Mouse (Mus musculus) intestine, postnatal 0 days (tissue): ENCODE data around the gene Tmem33. TPM values are rescaled to one million over a fixed set of nuclear protein-coding genes. Genes with fewer than 3 reads are reported as not detected.

Source experiments
- ATAC-seq: fragments of 200-750 bp; cut with Nextera tagmentation; 2 replicates; pipeline ENCODE4 v1.8.0; 2017; ENCODE audit warnings: mild to moderate bottlenecking, moderate TSS enrichment, moderate library complexity
- H3K27ac ChIP-seq: fragments of 300-500 bp; sonication (generic); 2 replicates; pipeline ENCODE4 v1.5.1; 2014; ENCODE audit warnings: mild to moderate bottlenecking, low read depth, low read length, moderate library complexity
- H3K27me3 ChIP-seq: fragments of 300-500 bp; sonication (generic); replicated peaks from 2 replicates; pipeline ENCODE4 v1.6.1; 2014; ENCODE audit warnings: low read length, mixed read lengths; ENCODE audit not compliant: control insufficient read depth, insufficient read depth
- H3K36me3 ChIP-seq: fragments of 300-500 bp; sonication (generic); 2 replicates; pipeline ENCODE4 v1.6.1; 2014; ENCODE audit warnings: mild to moderate bottlenecking, moderate library complexity; ENCODE audit not compliant: control insufficient read depth, insufficient read depth
- H3K4me1 ChIP-seq: fragments of 300-500 bp; sonication (generic); replicated peaks from 2 replicates; pipeline ENCODE4 v1.6.1; 2014; ENCODE audit warnings: antibody characterized with exemption, low read length, mixed read lengths; ENCODE audit not compliant: control insufficient read depth, insufficient read depth
- H3K4me2 ChIP-seq: fragments of 300-500 bp; sonication (generic); replicated peaks from 2 replicates; pipeline ENCODE4 v1.6.1; 2014; ENCODE audit warnings: low read depth, mild to moderate bottlenecking, moderate library complexity
- H3K4me3 ChIP-seq: fragments of 300-500 bp; sonication (generic); 2 replicates; pipeline ENCODE4 v1.5.1; 2014; ENCODE audit warnings: low read depth, low read length
- H3K9ac ChIP-seq: fragments of 300-500 bp; sonication (generic); 2 replicates; pipeline ENCODE4 v1.6.1; 2014; ENCODE audit warnings: mild to moderate bottlenecking, low read depth, low read length
- H3K9me3 ChIP-seq: fragments of 300-500 bp; sonication (generic); 2 replicates; pipeline ENCODE4 v1.6.1; 2016; ENCODE audit warnings: mixed run types; ENCODE audit not compliant: control insufficient read depth
- CTCF ChIP-seq: sonication (generic); IDR thresholded peaks from 2 replicates; pipeline ENCODE4 v1.5.1; 2016; ENCODE audit warnings: low read depth, mild to moderate bottlenecking, control low read depth, antibody characterized with exemption, moderate library complexity
- WGBS: fragments of 180-500 bp; shearing (Covaris S2); extraction: QIAGEN DNeasy Blood & Tissue Kit; methylation state at CpG from one replicate; pipeline ENCODE4 v1.1.7; 2014; 5-methylcytosine and 5-hydroxymethylcytosine counted together
- polyA plus RNA-seq: library from polyadenylated mRNA; unstranded; fragments of >200 nt; fragmentation: Nextera tagmentation; extraction: Ambion mirVana; gene quantifications from 2 replicates; pipeline ENCODE4 v1.2.1, GENCODE M21; 2015

The Tmem33 gene
- polyA plus RNA-seq, 1 experiment from 2014 or later, result 140 TPM

DNA sequence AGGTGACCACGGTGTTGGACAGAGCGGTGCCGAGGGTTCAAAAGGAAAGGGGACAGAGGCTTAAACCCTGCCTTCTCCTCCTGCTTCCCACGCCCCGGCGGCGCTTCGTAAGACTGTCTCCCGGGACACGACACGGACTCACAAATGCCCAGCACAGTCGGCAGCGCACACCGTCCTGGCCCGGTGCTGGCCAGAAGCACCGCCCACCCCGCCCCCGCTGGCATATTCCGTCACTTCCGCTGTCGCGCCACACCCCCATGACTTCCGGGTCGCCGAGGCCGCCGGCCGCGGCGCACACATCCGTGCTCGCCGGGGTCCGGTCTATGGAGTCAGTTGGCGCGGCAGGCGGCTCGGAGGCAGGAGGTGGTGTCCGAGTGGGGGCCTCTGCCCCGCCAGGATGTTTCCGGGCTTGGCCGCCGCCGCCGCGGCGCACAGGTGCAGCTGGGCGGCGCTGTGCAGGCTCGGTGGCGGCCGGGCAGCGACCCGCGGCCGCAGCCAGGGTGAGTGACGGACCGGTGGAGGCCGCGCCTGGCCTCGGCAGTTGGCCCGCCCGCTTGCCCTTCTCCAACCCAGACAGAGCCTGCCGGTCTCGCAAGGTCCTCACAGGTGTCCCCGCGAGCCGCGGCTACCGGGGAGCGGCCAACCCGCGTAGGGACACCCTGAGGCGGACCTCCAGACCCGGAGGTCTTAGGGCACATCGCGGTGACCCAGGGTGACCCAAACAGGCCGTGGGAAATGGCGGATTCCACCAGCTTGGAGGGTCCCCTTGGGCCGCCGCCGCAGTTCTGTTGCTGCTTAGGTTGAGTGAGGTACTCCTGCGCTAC lies 46.5 kb downstream of the Tmem33 start, which contains the start of gene Slc30a9:
Gene Slc30a9, plus strand, starts transcription at position 258 of the 824 bp plus-strand sequence.
- H3K9ac ChIP-seq, result peak within 1 kb of the TSS; percentile 92
- no peaks in the 10 kb centered on the region for H3K9me3 ChIP-seq
- under 1% methylated on average over 83 of the region's 83 CpGs for WGBS
- H3K4me1 ChIP-seq, result no peaks in the 10 kb centered on the region
- H3K36me3 ChIP-seq, result peaks cover 5% of the 10 kb centered on the region; the same call in 1 of the 2 replicates
- H3K27me3 ChIP-seq, result no peaks in the 10 kb centered on the region
- ATAC-seq, result peak; percentile 98
- peak within 1 kb of the TSS; percentile 93 for H3K27ac ChIP-seq
- TF ChIP-seq CTCF, result peak; percentile 59
- peak within 1 kb of the TSS; percentile 82 for H3K4me2 ChIP-seq
- peak within 1 kb of the TSS; percentile 100 for H3K4me3 ChIP-seq

- H3K27ac ChIP-seq, result peak overlapping the region; percentile 93
- peak overlapping the region; percentile 100 for H3K4me3 ChIP-seq
- 20% methylated on average over 13 of the region's 13 CpGs for WGBS
- H3K9ac ChIP-seq, result peak overlapping the region; percentile 92
- ATAC-seq, result no peak
- H3K4me2 ChIP-seq, result peak overlapping the region; percentile 82
- no peaks in the 10 kb centered on the region for H3K9me3 ChIP-seq
- TF ChIP-seq CTCF, result no peak
- peaks cover 5% of the 10 kb centered on the region; the same call in 1 of the 2 replicates for H3K36me3 ChIP-seq
- no peaks in the 10 kb centered on the region for H3K4me1 ChIP-seq
- no peaks in the 10 kb centered on the region for H3K27me3 ChIP-seq
These were observed 47.4 kb downstream of the Tmem33 start for GRCm38 (mm10) chr5:67307659-67308222.

DNA sequence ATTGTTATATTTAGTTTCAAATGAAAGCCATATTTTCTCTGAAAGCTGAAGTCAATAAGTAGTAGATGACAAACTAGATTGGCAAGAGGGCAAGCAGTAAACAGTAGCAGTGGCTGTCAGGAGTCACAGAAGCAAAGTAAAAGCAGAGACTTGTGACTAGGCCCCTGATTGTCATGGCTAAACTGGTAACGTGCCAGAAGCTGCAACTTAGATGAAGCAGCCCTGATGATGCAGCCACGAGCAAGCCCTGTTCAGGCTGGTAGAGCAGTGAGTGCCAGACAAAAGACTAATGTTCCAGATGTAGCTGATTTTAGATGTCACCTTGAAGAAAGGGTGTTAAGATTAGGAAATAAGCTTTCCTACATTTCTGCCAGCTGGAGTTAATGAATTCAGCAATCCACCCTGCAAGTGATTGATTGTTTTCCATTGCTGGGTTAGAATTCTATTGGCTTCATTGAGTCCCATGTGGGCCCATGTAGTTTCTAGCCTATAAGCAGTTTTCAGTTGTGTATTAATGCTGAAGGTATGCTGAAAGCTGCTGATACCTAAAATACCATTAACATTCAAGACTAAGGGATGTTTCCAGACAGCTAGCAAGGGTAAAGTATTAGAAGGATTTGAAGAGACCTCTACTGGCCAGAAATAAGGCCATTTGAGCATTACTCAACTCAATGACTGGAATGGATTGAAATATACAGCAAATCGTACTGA lies 51.6 kb downstream of the Tmem33 start:
- no peak overlapping the region for H3K9ac ChIP-seq
- peak; percentile 32; the same call in 1 of the 2 replicates for TF ChIP-seq CTCF
- H3K36me3 ChIP-seq, result peaks cover 9% of the 10 kb centered on the region; the same call in 1 of the 2 replicates
- WGBS, result 85% methylated on average over 3 of the region's 3 CpGs
- no peak overlapping the region for H3K4me2 ChIP-seq
- H3K9me3 ChIP-seq, result no peaks in the 10 kb centered on the region
- no peak overlapping the region for H3K27ac ChIP-seq
- H3K27me3 ChIP-seq, result no peaks in the 10 kb centered on the region
- H3K4me1 ChIP-seq, result no peaks in the 10 kb centered on the region
- H3K4me3 ChIP-seq, result no peak overlapping the region
- ATAC-seq, result no peak

GRCm38 (mm10) chr5:67312522-67312851 lies 52.1 kb downstream of the Tmem33 start:
- H3K9me3 ChIP-seq, result no peaks in the 10 kb centered on the region
- no peaks in the 10 kb centered on the region for H3K27me3 ChIP-seq
- no peak for ATAC-seq
- H3K4me2 ChIP-seq, result no peak overlapping the region
- H3K9ac ChIP-seq, result no peak overlapping the region
- H3K27ac ChIP-seq, result no peak overlapping the region
- WGBS, result 97% methylated on average over 3 of the region's 3 CpGs
- peaks cover 10% of the 10 kb centered on the region; the same call in 1 of the 2 replicates for H3K36me3 ChIP-seq
- no peaks in the 10 kb centered on the region for H3K4me1 ChIP-seq
- TF ChIP-seq CTCF, result no peak
- no peak overlapping the region for H3K4me3 ChIP-seq

- no peak overlapping the region; the same call in 1 of the 2 replicates for H3K4me2 ChIP-seq
- H3K36me3 ChIP-seq, result peaks cover 17% of the 10 kb centered on the region
- ATAC-seq, result peak; percentile 79
- 57% methylated on average over 17 of the region's 17 CpGs for WGBS
- no peak for TF ChIP-seq CTCF
- H3K4me1 ChIP-seq, result no peaks in the 10 kb centered on the region
- peak overlapping the region; percentile 43 for H3K27ac ChIP-seq
- no peaks in the 10 kb centered on the region for H3K27me3 ChIP-seq
- H3K9ac ChIP-seq, result no peak overlapping the region
- H3K9me3 ChIP-seq, result no peaks in the 10 kb centered on the region
- H3K4me3 ChIP-seq, result no peak overlapping the region
These were observed 61.4 kb downstream of the Tmem33 start for GRCm38 (mm10) chr5:67321656-67322268.
